Mouse (Mus musculus): Measurements from ENCODE around the gene Card14.

GRCm38 (mm10) chr11:119258216-119258571, 49.4 kb upstream of the Card14 start:
- TF ChIP-seq POLR2A (IDR thresholded peaks at IDR 0.05; ENCODE audit: low read depth, low read length) = no peak
- no peak for TF ChIP-seq CTCF (IDR thresholded peaks at IDR 0.05; ENCODE audit: borderline replicate concordance, insufficient read depth, low read length)

Data from embryonic fibroblast, embryonic 13.5 days (primary cell).